Mouse (Mus musculus) R1 (cell line): Measurements from ENCODE around the gene Ccdc14.
"Not testable (repeated sequence)": the region's sequence is repeated elsewhere in the genome, so short reads cannot be mapped to it uniquely, and the experiment has no call there.

ENCODE experiments used
- DNase-seq: peaks from one replicate; pipeline ENCODE4 v3.0.0-alpha.2; 2018; ENCODE audit warnings: low read depth, low spot score

Ccdc14 gene

GRCm38 (mm10) chr16:34706487-34706946 lies 16.1 kb downstream of the Ccdc14 start:
- DNase-seq = no peak

GRCm38 (mm10) chr16:34711481-34711880 lies 21.1 kb downstream of the Ccdc14 start:
- DNase-seq = peak; percentile 27

GRCm38 (mm10) chr16:34725156-34725555 lies 34.7 kb downstream of the Ccdc14 start:
- no peak for DNase-seq

GRCm38 (mm10) chr16:34728610-34729009 lies 38.2 kb downstream of the Ccdc14 start:
- DNase-seq = not testable (repeated sequence)

- peak; percentile 24 for DNase-seq
Measured at GRCm38 (mm10) chr16:34729371-34729770, 39.0 kb downstream of the Ccdc14 start.

GRCm38 (mm10) chr16:34738656-34739233 lies 48.3 kb downstream of the Ccdc14 start:
- no peak for DNase-seq

- peak; percentile 32 for DNase-seq
Measured at GRCm38 (mm10) chr16:34742930-34743329, 52.5 kb downstream of the Ccdc14 start.

GRCm38 (mm10) chr16:34745065-34745585 lies 54.7 kb downstream of the Ccdc14 start, which contains the start of gene Mylk:
Mylk (plus strand) TSS chr16:34745210.
- peak; percentile 87 for DNase-seq

- peak; percentile 31 for DNase-seq
Measured at GRCm38 (mm10) chr16:34748081-34748720, 57.8 kb downstream of the Ccdc14 start.

GRCm38 (mm10) chr16:34749536-34749935 lies 59.1 kb downstream of the Ccdc14 start:
- no peak for DNase-seq

GRCm38 (mm10) chr16:34752026-34752425 lies 61.6 kb downstream of the Ccdc14 start:
- DNase-seq = no peak

GRCm38 (mm10) chr16:34752977-34753376 lies 62.6 kb downstream of the Ccdc14 start:
- no peak for DNase-seq

GRCm38 (mm10) chr16:34756991-34757390 lies 66.6 kb downstream of the Ccdc14 start:
- DNase-seq = no peak

- DNase-seq = no peak
Measured at GRCm38 (mm10) chr16:34758205-34758604, 67.8 kb downstream of the Ccdc14 start.

GRCm38 (mm10) chr16:34763959-34764591 lies 73.7 kb downstream of the Ccdc14 start:
- DNase-seq = no peak

GRCm38 (mm10) chr16:34765666-34766065 lies 75.2 kb downstream of the Ccdc14 start:
- no peak for DNase-seq

GRCm38 (mm10) chr16:34766193-34766592 lies 75.8 kb downstream of the Ccdc14 start:
- no peak for DNase-seq

GRCm38 (mm10) chr16:34767443-34767842 lies 77.0 kb downstream of the Ccdc14 start:
- DNase-seq = no peak

GRCm38 (mm10) chr16:34768436-34768835 lies 78.0 kb downstream of the Ccdc14 start:
- DNase-seq = no peak

GRCm38 (mm10) chr16:34770127-34770526 lies 79.7 kb downstream of the Ccdc14 start:
- DNase-seq = no peak

- DNase-seq = peak; percentile 27
Measured at GRCm38 (mm10) chr16:34772445-34773032, 82.1 kb downstream of the Ccdc14 start.
